Mouse (Mus musculus): ENCODE measurements around the gene Galm. TPM values are rescaled to one million over a fixed set of nuclear protein-coding genes. Genes with fewer than 3 reads are reported as not detected.

Gene Galm
- polyA plus RNA-seq, 1 experiment, result 7.6 TPM

GRCm38 (mm10) chr17:80153631-80154030 is 26.4 kb downstream of the Galm start:
- DNase-seq, result no peak
- Histone ChIP-seq H3K4me3 (replicated peaks; ENCODE audit: extremely low read depth, low read depth, low read length) (no peak overlapping the region), H3K4me1 (ENCODE audit: control insufficient read depth, insufficient read depth, low read length) (no peaks in the 10 kb centered on the region)
- no peak for TF ChIP-seq POLR2A (IDR thresholded peaks at IDR 0.05; ENCODE audit: borderline replicate concordance, extremely low read depth, low read depth, low read length)
- 81% methylated on average over 2 of the region's 2 CpGs for WGBS

DNA sequence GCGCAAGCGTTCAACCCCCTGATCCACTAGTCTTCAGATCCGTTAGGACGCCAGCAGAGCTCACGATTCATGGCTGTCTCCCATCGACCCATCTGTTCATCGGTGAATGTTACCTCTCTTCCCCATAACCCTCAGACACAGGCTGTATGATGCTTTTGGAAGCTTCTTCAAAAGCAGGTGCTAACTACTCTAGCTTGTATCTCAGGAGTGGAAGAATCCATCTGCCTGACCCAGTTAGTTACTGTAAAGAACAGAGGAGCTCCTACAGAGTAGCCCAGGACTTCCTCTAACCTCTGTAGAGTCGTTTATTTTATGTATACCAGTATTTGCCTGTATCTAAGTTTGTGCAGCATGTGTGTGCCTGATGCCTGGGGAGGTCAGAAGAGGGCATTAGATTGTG is 29.6 kb downstream of the Galm start:
- Histone ChIP-seq H3K4me3 (replicated peaks; ENCODE audit: extremely low read depth, low read depth, low read length) (no peak overlapping the region), H3K4me1 (ENCODE audit: control insufficient read depth, insufficient read depth, low read length) (peaks cover 2% of the 10 kb centered on the region)
- no peak for DNase-seq
- WGBS, result 86% methylated on average over 8 of the region's 8 CpGs
- no peak for TF ChIP-seq CTCF (IDR thresholded peaks at IDR 0.05; ENCODE audit: insufficient read depth, low read length)
- TF ChIP-seq POLR2A (IDR thresholded peaks at IDR 0.05; ENCODE audit: borderline replicate concordance, extremely low read depth, low read depth, low read length), result no peak

- no peak for DNase-seq
- H3K4me3 ChIP-seq (replicated peaks; ENCODE audit: extremely low read depth, low read depth, low read length), result no peak overlapping the region
- 74% methylated on average over 6 of the region's 6 CpGs for WGBS
- TF ChIP-seq POLR2A (IDR thresholded peaks at IDR 0.05; ENCODE audit: borderline replicate concordance, extremely low read depth, low read depth, low read length) (no peak), CTCF (IDR thresholded peaks at IDR 0.05; ENCODE audit: insufficient read depth, low read length) (no peak)
- peaks cover 2% of the 10 kb centered on the region for H3K4me1 ChIP-seq (ENCODE audit: control insufficient read depth, insufficient read depth, low read length)
Observed at GRCm38 (mm10) chr17:80157489-80157888, 30.2 kb downstream of the Galm start.

DNA sequence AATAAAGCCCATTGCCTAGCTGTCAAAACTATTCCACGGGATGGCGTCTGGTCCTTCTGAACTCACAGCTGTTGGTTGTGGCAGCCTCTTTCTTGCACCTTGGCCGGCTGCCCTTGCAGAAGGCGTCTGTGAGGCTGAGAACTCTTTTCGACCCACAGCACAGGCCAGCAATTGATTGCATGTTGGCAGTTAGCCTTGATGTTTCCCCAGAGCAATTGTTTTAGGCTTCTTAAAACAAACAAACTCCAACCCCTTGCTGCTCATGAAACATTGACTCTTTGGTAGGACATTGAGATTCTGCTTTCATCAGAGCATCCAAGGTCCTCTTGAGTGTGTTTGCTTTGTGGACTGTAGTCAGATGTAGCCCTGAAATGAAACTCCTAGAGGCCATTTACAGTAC is 33.2 kb downstream of the Galm start:
- Histone ChIP-seq H3K4me3 (replicated peaks; ENCODE audit: extremely low read depth, low read depth, low read length) (no peak overlapping the region), H3K4me1 (ENCODE audit: control insufficient read depth, insufficient read depth, low read length) (peaks cover 2% of the 10 kb centered on the region)
- WGBS, result 21% methylated on average over 5 of the region's 5 CpGs
- peak; percentile 62 for DNase-seq
- TF ChIP-seq POLR2A (IDR thresholded peaks at IDR 0.05; ENCODE audit: borderline replicate concordance, extremely low read depth, low read depth, low read length) (no peak), CTCF (IDR thresholded peaks at IDR 0.05; ENCODE audit: insufficient read depth, low read length) (no peak)

DNA sequence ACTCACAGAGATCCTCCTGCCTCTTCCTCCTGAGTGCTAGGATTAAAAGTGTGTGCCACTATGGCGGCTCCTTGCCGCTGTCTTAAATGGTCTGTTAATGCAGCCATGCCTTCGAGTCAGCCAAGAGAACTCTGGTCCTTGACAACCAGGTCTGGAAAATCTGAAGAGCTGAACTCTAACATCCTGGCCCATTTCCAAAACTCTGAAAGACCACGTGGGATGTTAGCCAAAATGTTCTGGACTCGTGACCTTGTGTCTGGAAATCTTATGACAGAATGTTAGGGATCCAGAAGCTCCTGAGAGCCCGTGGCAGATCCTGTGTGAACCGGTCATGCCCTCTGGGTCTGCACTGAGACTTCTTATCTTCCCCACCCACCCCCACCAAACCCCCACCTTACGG is 36.7 kb downstream of the Galm start:
- Histone ChIP-seq H3K4me1 (ENCODE audit: control insufficient read depth, insufficient read depth, low read length) (peaks cover 2% of the 10 kb centered on the region), H3K4me3 (replicated peaks; ENCODE audit: extremely low read depth, low read depth, low read length) (no peak overlapping the region)
- 61% methylated on average over 8 of the region's 8 CpGs for WGBS
- DNase-seq, result no peak
- no peak for TF ChIP-seq POLR2A (IDR thresholded peaks at IDR 0.05; ENCODE audit: borderline replicate concordance, extremely low read depth, low read depth, low read length)
- TF ChIP-seq CTCF (IDR thresholded peaks at IDR 0.05; ENCODE audit: insufficient read depth, low read length), result no peak

DNA sequence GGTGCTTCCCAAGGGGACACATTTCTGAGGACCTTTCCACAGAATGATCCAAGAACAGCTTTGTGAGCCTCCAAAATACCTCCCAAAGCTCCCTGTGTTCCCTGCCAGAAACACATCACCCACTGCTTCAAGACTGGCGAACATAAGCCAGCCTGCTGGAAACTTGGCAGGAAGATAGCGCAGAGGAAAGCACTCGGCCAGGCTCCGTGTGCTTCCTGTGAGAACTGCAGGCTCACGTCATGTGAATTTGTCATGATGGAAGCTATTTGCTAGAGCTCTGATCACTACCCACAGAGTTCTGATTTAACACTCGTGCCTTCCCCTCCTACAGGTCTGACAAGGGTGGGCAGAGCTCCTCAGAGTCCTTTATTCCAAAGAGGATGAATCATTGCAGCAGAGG is 38.5 kb downstream of the Galm start:
- WGBS, result 38% methylated on average over 6 of the region's 6 CpGs
- TF ChIP-seq POLR2A (IDR thresholded peaks at IDR 0.05; ENCODE audit: borderline replicate concordance, extremely low read depth, low read depth, low read length), result no peak
- TF ChIP-seq CTCF (IDR thresholded peaks at IDR 0.05; ENCODE audit: insufficient read depth, low read length), result no peak
- DNase-seq, result no peak
- no peaks in the 10 kb centered on the region; the same call in 1 of the 2 replicates for H3K4me1 ChIP-seq (ENCODE audit: control insufficient read depth, insufficient read depth, low read length)
- no peak overlapping the region for H3K4me3 ChIP-seq (replicated peaks; ENCODE audit: extremely low read depth, low read depth, low read length)

- no peak overlapping the region for H3K4me3 ChIP-seq (replicated peaks; ENCODE audit: extremely low read depth, low read depth, low read length)
- 84% methylated on average over 6 of the region's 6 CpGs for WGBS
- TF ChIP-seq CTCF (IDR thresholded peaks at IDR 0.05; ENCODE audit: insufficient read depth, low read length), result no peak
- TF ChIP-seq POLR2A (IDR thresholded peaks at IDR 0.05; ENCODE audit: borderline replicate concordance, extremely low read depth, low read depth, low read length), result no peak
- H3K4me1 ChIP-seq (ENCODE audit: control insufficient read depth, insufficient read depth, low read length), result no peaks in the 10 kb centered on the region; the same call in 1 of the 2 replicates
- no peak for DNase-seq
Observed at GRCm38 (mm10) chr17:80166346-80166745, 39.1 kb downstream of the Galm start.

DNA sequence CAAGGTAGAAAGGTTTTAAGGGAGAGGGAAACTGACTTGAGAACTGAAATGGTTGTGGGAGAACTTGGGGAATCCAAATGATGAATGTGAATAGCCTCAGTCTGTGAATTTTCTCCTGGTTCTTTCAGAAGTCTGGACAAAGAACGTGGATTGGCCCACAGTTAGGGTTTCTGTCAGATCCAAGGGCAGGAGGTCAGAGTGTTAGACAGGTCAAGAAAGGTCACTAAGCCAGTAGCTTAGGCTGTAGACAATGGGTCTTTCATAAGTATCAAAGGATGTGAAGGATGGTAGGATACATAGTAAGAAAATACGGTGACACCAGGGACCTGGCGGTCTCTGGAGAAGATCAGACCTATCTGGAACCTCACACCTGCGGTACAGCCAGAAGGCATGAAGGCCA is 40.2 kb downstream of the Galm start:
- DNase-seq, result no peak
- WGBS, result 78% methylated on average over 4 of the region's 4 CpGs
- TF ChIP-seq CTCF (IDR thresholded peaks at IDR 0.05; ENCODE audit: insufficient read depth, low read length) (no peak), POLR2A (IDR thresholded peaks at IDR 0.05; ENCODE audit: borderline replicate concordance, extremely low read depth, low read depth, low read length) (no peak)

DNA sequence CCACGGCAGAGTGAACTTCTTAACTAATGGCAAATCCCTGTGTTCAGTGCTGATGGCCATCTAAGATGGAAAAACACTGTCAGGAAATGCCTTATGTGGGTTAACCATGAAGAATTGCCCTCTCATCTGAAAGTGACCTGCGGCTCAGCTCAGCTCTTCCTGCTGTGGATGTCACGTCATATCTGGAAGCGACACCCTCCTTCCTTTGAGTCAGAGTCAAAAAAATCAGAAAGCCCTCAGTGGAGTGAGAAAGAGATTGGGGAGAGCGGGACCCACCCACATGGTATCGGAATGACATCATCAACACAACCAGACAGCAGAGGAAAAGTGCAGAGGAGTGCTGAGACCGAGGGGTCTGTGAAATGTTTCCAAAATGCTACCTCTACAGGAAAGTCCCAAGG is 40.6 kb downstream of the Galm start:
- DNase-seq, result no peak
- H3K4me3 ChIP-seq (replicated peaks; ENCODE audit: extremely low read depth, low read depth, low read length), result no peak overlapping the region
- TF ChIP-seq CTCF (IDR thresholded peaks at IDR 0.05; ENCODE audit: insufficient read depth, low read length), result no peak
- TF ChIP-seq POLR2A (IDR thresholded peaks at IDR 0.05; ENCODE audit: borderline replicate concordance, extremely low read depth, low read depth, low read length), result no peak
- WGBS, result 36% methylated on average over 7 of the region's 7 CpGs
- H3K4me1 ChIP-seq (ENCODE audit: control insufficient read depth, insufficient read depth, low read length), result no peaks in the 10 kb centered on the region; the same call in 1 of the 2 replicates

More for the DNA sequence above, 40.2 kb downstream of the Galm start:
- H3K4me1 ChIP-seq (ENCODE audit: control insufficient read depth, insufficient read depth, low read length), result no peaks in the 10 kb centered on the region; the same call in 1 of the 2 replicates
- H3K4me3 ChIP-seq (replicated peaks; ENCODE audit: extremely low read depth, low read depth, low read length), result no peak overlapping the region

DNA sequence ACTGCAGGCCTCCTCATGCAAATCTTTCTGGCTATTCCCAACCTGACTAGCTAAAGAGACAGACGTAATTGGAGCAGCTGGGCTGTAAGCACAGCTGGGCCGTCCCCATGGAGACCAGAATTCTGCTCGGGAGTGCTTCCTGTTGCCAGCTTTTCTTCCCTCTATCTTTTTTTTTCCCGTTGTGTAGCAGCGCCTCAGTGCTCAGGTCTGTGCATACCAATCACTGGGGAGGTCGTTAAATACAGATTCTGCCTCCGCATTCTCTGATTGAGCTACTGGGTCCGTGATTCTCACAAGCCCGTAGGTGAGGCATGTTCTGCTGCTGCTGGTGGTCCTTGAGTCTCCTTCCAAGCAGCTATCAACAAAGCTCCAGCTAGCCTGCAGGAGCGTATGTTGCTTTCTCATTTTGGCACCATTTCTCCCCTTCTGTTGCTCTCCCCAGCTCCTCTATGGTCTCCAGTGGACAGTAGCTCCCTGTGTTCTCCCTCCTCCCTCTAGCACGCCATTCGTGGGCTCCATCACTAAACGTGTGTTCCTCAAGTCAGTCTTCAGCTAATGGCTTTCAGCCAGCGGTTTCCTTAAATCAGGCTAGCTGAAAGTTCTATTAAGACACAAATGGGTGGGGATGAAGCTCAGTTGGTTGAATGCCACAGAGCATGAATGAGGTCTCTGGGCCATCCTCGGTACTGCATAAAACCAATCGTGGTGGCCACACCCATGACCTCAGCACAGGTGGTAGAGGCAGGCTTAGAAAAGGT is 41.3 kb downstream of the Galm start:
- no peak overlapping the region for H3K4me3 ChIP-seq (replicated peaks; ENCODE audit: extremely low read depth, low read depth, low read length)
- 37% methylated on average over 16 of the region's 16 CpGs for WGBS
- TF ChIP-seq POLR2A (IDR thresholded peaks at IDR 0.05; ENCODE audit: borderline replicate concordance, extremely low read depth, low read depth, low read length) (no peak), CTCF (IDR thresholded peaks at IDR 0.05; ENCODE audit: insufficient read depth, low read length) (no peak)
- no peak for DNase-seq
- H3K4me1 ChIP-seq (ENCODE audit: control insufficient read depth, insufficient read depth, low read length), result no peaks in the 10 kb centered on the region; the same call in 1 of the 2 replicates

Data from lung, adult 2 months (tissue).